Mouse (Mus musculus) forebrain, embryonic 12.5 days (tissue): ENCODE results near the gene Efcab6. TPM values are rescaled to one million over a fixed set of nuclear protein-coding genes. Genes with fewer than 3 reads are reported as not detected.

Source experiments
- ATAC-seq: fragments of 200-750 bp; cut with Nextera tagmentation; 2 replicates; pipeline ENCODE4 v1.8.0; 2017; ENCODE audit warnings: moderate TSS enrichment; ENCODE audit not compliant: low FRiP score
- H3K27ac ChIP-seq: fragments of 300-500 bp; sonication (generic); 2 replicates; pipeline ENCODE4 v1.5.1; 2016; ENCODE audit warnings: mild to moderate bottlenecking
- H3K27me3 ChIP-seq: fragments of 300-500 bp; sonication (generic); 2 replicates; pipeline ENCODE4 v1.6.1; 2016; ENCODE audit warnings: mild to moderate bottlenecking
- H3K36me3 ChIP-seq: fragments of 300-500 bp; sonication (generic); replicated peaks from 2 replicates; pipeline ENCODE4 v1.6.1; 2016; ENCODE audit warnings: mild to moderate bottlenecking
- H3K4me1 ChIP-seq: fragments of 300-500 bp; sonication (generic); 2 replicates; pipeline ENCODE4 v1.6.1; 2016
- H3K4me2 ChIP-seq: fragments of 300-500 bp; sonication (generic); 2 replicates; pipeline ENCODE4 v1.6.1; 2016; ENCODE audit warnings: mild to moderate bottlenecking, moderate library complexity
- H3K4me3 ChIP-seq: fragments of 300-500 bp; sonication (generic); replicated peaks from 2 replicates; pipeline ENCODE4 v1.5.1; 2016; ENCODE audit warnings: mild to moderate bottlenecking
- H3K9ac ChIP-seq: fragments of 300-500 bp; sonication (generic); 2 replicates; pipeline ENCODE4 v1.6.1; 2016; ENCODE audit warnings: mild to moderate bottlenecking
- H3K9me3 ChIP-seq: fragments of 300-500 bp; sonication (generic); 2 replicates; pipeline ENCODE4 v1.6.1; 2016
- WGBS: fragments of 180-500 bp; shearing (Covaris S2); methylation state at CpG from one replicate; pipeline ENCODE4 v1.1.7; 2016; 5-methylcytosine and 5-hydroxymethylcytosine counted together
- polyA plus RNA-seq: library from polyadenylated mRNA; unstranded; fragments of >200 nt; fragmentation: Nextera tagmentation; extraction: Ambion mirVana; gene quantifications from 2 replicates; pipeline ENCODE4 v1.2.1, GENCODE M21; 2016

The Efcab6 gene
- polyA plus RNA-seq, 1 experiment from 2014 or later: 1.3 TPM

- no peaks in the 10 kb centered on the region for H3K9me3 ChIP-seq
- 0 out of 2 replicates have a peak, but pooled peaks cover 4% of the 10 kb centered on the region for H3K27me3 ChIP-seq
- peaks cover 12% of the 10 kb centered on the region; the same call in 1 of the 2 replicates for H3K4me1 ChIP-seq
- no peak overlapping the region for H3K4me2 ChIP-seq
- H3K9ac ChIP-seq: no peak overlapping the region
- no peak overlapping the region for H3K27ac ChIP-seq
- no peak overlapping the region for H3K4me3 ChIP-seq
- H3K36me3 ChIP-seq: no peaks in the 10 kb centered on the region
- 45% methylated on average over 9 of the region's 9 CpGs for WGBS
- ATAC-seq: peak; percentile 72; the same call in 1 of the 2 replicates
Observed at GRCm38 (mm10) chr15:83897286-83897685, 167.9 kb downstream of the Efcab6 start.

GRCm38 (mm10) chr15:83896011-83896410, 169.2 kb downstream of the Efcab6 start:
- Histone ChIP-seq H3K36me3 (no peaks in the 10 kb centered on the region), H3K27me3 (0 out of 2 replicates have a peak, but pooled peaks cover 4% of the 10 kb centered on the region), H3K4me1 (peaks cover 12% of the 10 kb centered on the region; the same call in 1 of the 2 replicates), H3K9me3 (no peaks in the 10 kb centered on the region), H3K4me3 (no peak overlapping the region), H3K4me2 (no peak overlapping the region), H3K9ac (no peak overlapping the region), H3K27ac (no peak overlapping the region)
- no peak for ATAC-seq
- WGBS: 17% methylated on average over 9 of the region's 9 CpGs

GRCm38 (mm10) chr15:83894261-83894660, 170.9 kb downstream of the Efcab6 start:
- Histone ChIP-seq H3K4me2 (no peak overlapping the region), H3K4me1 (peaks cover 12% of the 10 kb centered on the region; the same call in 1 of the 2 replicates), H3K27me3 (0 out of 2 replicates have a peak, but pooled peaks cover 4% of the 10 kb centered on the region), H3K9ac (no peak overlapping the region), H3K36me3 (no peaks in the 10 kb centered on the region), H3K27ac (no peak overlapping the region), H3K4me3 (no peak overlapping the region), H3K9me3 (no peaks in the 10 kb centered on the region)
- ATAC-seq: no peak
- WGBS: 87% methylated on average over 7 of the region's 7 CpGs

- no peak overlapping the region for H3K27ac ChIP-seq
- H3K4me1 ChIP-seq: peaks cover 12% of the 10 kb centered on the region; the same call in 1 of the 2 replicates
- 89% methylated on average over 15 of the region's 15 CpGs for WGBS
- no peaks in the 10 kb centered on the region for H3K9me3 ChIP-seq
- H3K4me3 ChIP-seq: no peak overlapping the region
- H3K27me3 ChIP-seq: peaks cover 4% of the 10 kb centered on the region; the same call in 1 of the 2 replicates
- no peak overlapping the region for H3K9ac ChIP-seq
- H3K36me3 ChIP-seq: no peaks in the 10 kb centered on the region
- H3K4me2 ChIP-seq: no peak overlapping the region
- no peak for ATAC-seq
Observed at GRCm38 (mm10) chr15:83892871-83893270, 172.3 kb downstream of the Efcab6 start.

GRCm38 (mm10) chr15:83884291-83884690, 180.9 kb downstream of the Efcab6 start:
- H3K36me3 ChIP-seq: no peaks in the 10 kb centered on the region
- ATAC-seq: no peak
- no peak overlapping the region for H3K4me2 ChIP-seq
- no peaks in the 10 kb centered on the region for H3K9me3 ChIP-seq
- H3K27me3 ChIP-seq: no peaks in the 10 kb centered on the region; the same call in 1 of the 2 replicates
- H3K4me3 ChIP-seq: no peak overlapping the region
- H3K4me1 ChIP-seq: no peaks in the 10 kb centered on the region
- 83% methylated on average over 9 of the region's 9 CpGs for WGBS
- no peak overlapping the region for H3K27ac ChIP-seq
- H3K9ac ChIP-seq: no peak overlapping the region

- Histone ChIP-seq H3K27ac (no peak overlapping the region), H3K9me3 (no peaks in the 10 kb centered on the region), H3K27me3 (no peaks in the 10 kb centered on the region; the same call in 1 of the 2 replicates), H3K4me1 (no peaks in the 10 kb centered on the region), H3K36me3 (no peaks in the 10 kb centered on the region), H3K4me3 (no peak overlapping the region), H3K9ac (no peak overlapping the region), H3K4me2 (no peak overlapping the region)
- ATAC-seq: no peak
- 95% methylated on average over 8 of the region's 8 CpGs for WGBS
Observed at GRCm38 (mm10) chr15:83883821-83884220, 181.4 kb downstream of the Efcab6 start.

- H3K27ac ChIP-seq: no peak overlapping the region
- WGBS: 23% methylated on average over 5 of the region's 5 CpGs
- H3K27me3 ChIP-seq: no peaks in the 10 kb centered on the region
- H3K4me1 ChIP-seq: no peaks in the 10 kb centered on the region
- H3K4me3 ChIP-seq: no peak overlapping the region
- no peak overlapping the region for H3K4me2 ChIP-seq
- H3K36me3 ChIP-seq: no peaks in the 10 kb centered on the region
- no peak overlapping the region for H3K9ac ChIP-seq
- no peaks in the 10 kb centered on the region for H3K9me3 ChIP-seq
- no peak for ATAC-seq
Observed at GRCm38 (mm10) chr15:83879845-83880244, 185.3 kb downstream of the Efcab6 start.

- H3K9ac ChIP-seq: no peak overlapping the region
- ATAC-seq: no peak
- 92% methylated on average over 2 of the region's 2 CpGs for WGBS
Observed at GRCm38 (mm10) chr15:83877898-83878297, 187.3 kb downstream of the Efcab6 start.

GRCm38 (mm10) chr15:83877155-83877866, 187.9 kb downstream of the Efcab6 start:
- Histone ChIP-seq H3K4me1 (no peaks in the 10 kb centered on the region), H3K27me3 (0 out of 2 replicates have a peak, but pooled peaks cover 4% of the 10 kb centered on the region), H3K9me3 (no peaks in the 10 kb centered on the region), H3K4me3 (no peak overlapping the region), H3K27ac (no peak overlapping the region), H3K36me3 (no peaks in the 10 kb centered on the region), H3K4me2 (no peak overlapping the region), H3K9ac (no peak overlapping the region)
- WGBS: 59% methylated on average over 11 of the region's 11 CpGs
- ATAC-seq: no peak

More at GRCm38 (mm10) chr15:83877898-83878297, 187.3 kb downstream of the Efcab6 start:
- H3K27ac ChIP-seq: no peak overlapping the region
- H3K27me3 ChIP-seq: 0 out of 2 replicates have a peak, but pooled peaks cover 4% of the 10 kb centered on the region
- H3K4me3 ChIP-seq: no peak overlapping the region
- no peaks in the 10 kb centered on the region for H3K36me3 ChIP-seq
- no peaks in the 10 kb centered on the region for H3K9me3 ChIP-seq
- no peaks in the 10 kb centered on the region for H3K4me1 ChIP-seq
- H3K4me2 ChIP-seq: no peak overlapping the region

GRCm38 (mm10) chr15:83870936-83871335, 194.2 kb downstream of the Efcab6 start:
- Histone ChIP-seq H3K27me3 (peaks cover 21% of the 10 kb centered on the region), H3K4me2 (peak overlapping the region; percentile 35), H3K4me3 (no peak overlapping the region), H3K9ac (no peak overlapping the region), H3K27ac (no peak overlapping the region), H3K4me1 (peaks cover 8% of the 10 kb centered on the region), H3K9me3 (no peaks in the 10 kb centered on the region), H3K36me3 (no peaks in the 10 kb centered on the region)
- 11% methylated on average over 17 of the region's 17 CpGs for WGBS
- ATAC-seq: no peak

- no peak for ATAC-seq
Observed at GRCm38 (mm10) chr15:83865626-83866025, 199.6 kb downstream of the Efcab6 start.

GRCm38 (mm10) chr15:83857129-83857528, 208.1 kb downstream of the Efcab6 start:
- H3K4me1 ChIP-seq: no peaks in the 10 kb centered on the region
- H3K36me3 ChIP-seq: peaks cover 17% of the 10 kb centered on the region
- H3K27me3 ChIP-seq: no peaks in the 10 kb centered on the region
- no peaks in the 10 kb centered on the region for H3K9me3 ChIP-seq
- no peak overlapping the region for H3K27ac ChIP-seq
- no peak overlapping the region for H3K4me2 ChIP-seq
- no peak overlapping the region for H3K4me3 ChIP-seq
- ATAC-seq: 0 out of 2 replicates have a peak, but pooled peaks have one; percentile 53
- no peak overlapping the region for H3K9ac ChIP-seq
- WGBS: 21% methylated on average over 8 of the region's 8 CpGs

More at GRCm38 (mm10) chr15:83865626-83866025, 199.6 kb downstream of the Efcab6 start:
- Histone ChIP-seq H3K27me3 (peaks cover 13% of the 10 kb centered on the region), H3K36me3 (no peaks in the 10 kb centered on the region), H3K4me1 (no peaks in the 10 kb centered on the region; the same call in 1 of the 2 replicates), H3K4me3 (no peak overlapping the region), H3K9me3 (no peaks in the 10 kb centered on the region), H3K4me2 (no peak overlapping the region), H3K9ac (no peak overlapping the region), H3K27ac (no peak overlapping the region)
- 89% methylated on average over 5 of the region's 5 CpGs for WGBS
